Mouse (Mus musculus) inflammation-experienced regulatory T-cells, adult 6 months (primary cell): Measurements from ENCODE around the gene Nyx. TPM values are rescaled to one million over a fixed set of nuclear protein-coding genes. Genes with fewer than 3 reads are reported as not detected.
A peak's percentile ranks its signal among the peaks of the same experiment; 100 is the strongest.

Experiments used
- ATAC-seq: one replicate; pipeline ENCODE4 v1.8.0; 2017
- polyA plus RNA-seq, 3 experiments: library from polyadenylated mRNA; unstranded; fragments of 100-300 nt; shearing (Covaris generic); gene quantifications; one replicate each; pipeline ENCODE4 v1.2.1; 2017

Gene Nyx
- polyA plus RNA-seq, 3 experiments from 2014 or later: 0.07 TPM; not detected in 2

- ATAC-seq: no peak
Observed at GRCm38 (mm10) chrX:13492922-13493321, 27.0 kb downstream of the Nyx start.

DNA sequence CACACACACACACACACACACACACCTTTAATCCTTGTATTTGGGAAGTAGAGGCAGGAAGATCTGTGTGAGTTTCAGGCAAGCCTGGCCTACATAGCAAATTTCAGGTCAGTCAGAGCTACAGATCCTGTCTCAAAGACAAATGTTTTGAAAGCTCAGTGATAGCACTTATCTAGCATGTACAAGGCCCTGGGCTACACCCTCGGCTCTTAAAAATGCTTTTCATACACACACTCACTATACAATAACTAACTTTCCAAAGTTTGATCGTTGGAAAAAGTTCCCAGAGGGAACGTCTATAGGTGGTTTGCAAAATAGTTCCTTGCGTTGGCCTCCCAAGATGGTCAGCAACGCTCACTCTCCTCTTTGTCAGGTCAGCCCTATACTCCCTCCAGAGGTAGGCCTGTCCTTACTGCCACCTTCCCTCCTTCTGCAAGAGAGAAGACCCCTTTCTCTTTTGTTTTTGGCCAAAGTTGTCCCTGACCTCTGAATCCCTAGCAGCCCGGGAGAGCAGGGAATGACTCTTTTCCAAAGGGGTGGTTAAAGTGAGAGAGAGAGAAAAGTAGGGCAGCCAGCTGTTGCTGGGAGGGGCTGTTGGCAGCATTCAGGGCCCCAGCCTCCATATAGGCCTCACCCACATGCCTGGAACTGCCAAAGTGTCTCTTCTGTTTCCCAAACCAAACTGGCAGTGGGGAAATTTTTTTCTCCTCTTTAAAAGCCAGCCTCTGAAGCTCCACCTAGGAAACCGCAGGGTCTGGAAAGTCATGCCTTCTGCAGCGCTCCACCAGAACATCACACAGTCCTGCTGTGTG, 29.2 kb downstream of the Nyx start:
- ATAC-seq: no peak

DNA sequence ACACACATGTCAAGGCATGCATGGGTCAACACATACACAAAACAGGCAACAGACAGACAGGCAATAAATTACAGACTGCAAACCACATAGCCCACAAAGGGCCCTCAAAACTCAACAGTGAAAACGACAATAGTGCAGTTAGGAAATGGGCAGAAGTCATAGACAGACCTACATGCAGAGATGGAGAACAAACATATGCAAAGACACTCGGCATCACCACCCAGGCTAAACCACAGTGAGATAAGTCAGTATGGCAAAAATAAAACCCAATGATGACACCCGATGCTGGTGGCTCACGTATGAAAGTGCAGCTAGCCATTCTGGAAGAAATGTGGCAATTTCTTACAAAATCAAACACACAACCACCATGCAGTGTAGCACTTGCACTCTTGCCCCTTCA, 34.4 kb downstream of the Nyx start:
- no peak for ATAC-seq

GRCm38 (mm10) chrX:13502862-13503375, 37.0 kb downstream of the Nyx start:
- no peak for ATAC-seq

DNA sequence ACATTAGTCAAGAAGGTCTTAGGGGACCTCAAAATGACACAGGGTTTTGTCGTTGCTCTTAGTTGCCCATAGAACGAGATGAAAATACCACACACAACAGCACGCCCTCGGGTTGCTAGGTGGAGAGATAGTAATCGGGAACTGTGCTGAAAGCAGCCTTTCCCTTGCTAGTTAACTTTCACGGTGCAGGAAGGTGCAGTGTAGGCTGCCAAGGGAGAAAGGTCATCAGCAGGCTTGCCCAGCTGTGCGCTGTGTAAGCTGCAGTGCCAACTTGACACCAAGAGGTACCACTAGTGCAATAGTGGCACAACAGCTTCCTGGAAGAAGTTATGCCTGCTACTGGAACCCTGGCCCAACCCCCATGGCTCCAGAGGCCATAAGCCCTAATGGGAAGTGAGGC, 38.5 kb downstream of the Nyx start:
- no peak for ATAC-seq

GRCm38 (mm10) chrX:13506376-13506775, 40.5 kb downstream of the Nyx start:
- ATAC-seq: no peak

DNA sequence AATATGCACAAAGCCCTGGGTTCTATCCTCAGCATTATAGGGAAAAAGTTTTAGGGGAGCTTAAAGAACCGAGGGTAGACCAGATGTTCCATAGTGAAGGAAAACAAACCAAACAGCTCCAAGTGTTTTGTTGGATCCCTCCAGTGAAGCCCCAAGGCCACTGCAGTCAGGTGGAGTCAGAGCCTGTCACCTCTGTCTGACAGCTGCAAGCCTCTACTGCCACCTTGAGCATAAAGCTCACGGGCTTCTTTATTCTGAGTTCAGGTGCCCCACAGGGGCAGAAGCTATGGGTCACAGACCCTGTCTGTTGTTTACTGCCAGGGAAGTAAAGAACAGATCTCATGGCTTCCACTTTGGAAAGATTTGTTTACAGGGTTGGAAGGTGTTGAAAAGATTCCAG, 47.2 kb downstream of the Nyx start:
- ATAC-seq: no peak

DNA sequence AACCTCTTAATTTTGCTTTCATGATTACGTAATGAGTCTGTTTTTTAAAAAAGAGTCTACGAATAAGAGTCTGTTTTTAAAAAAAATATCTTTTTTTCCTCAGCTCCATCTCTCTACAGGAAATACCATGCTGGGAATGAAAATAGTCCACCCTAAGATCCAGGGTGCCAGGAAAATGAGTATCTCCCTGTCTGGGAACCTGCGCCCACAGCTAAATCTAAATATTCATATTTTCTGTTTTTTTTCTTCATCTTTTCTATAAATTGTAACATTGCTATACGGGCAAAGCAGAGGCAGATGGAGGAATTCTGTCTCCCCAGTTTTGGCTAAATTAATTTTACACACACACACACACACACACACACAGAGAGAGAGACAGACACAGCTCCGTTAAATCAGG, 48.0 kb downstream of the Nyx start:
- ATAC-seq: no peak

DNA sequence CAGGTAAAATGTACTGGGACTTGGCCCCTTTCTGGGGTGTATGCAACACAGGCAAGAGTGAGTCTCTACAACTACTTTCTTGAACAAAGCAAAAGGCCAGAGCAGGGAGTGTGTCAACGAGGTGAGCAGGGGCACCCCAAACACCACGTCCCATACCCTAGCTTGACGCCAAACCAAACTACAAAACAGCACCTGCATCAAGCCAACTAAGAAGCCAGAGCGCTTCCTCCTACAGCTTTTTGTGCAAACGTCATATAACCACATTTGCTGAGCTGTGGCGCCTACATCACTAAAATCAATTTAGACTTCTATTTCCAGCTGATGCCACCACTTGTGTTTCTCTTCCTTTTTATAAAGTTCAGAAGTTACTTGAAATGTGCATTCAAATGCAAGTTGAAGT, 50.5 kb downstream of the Nyx start:
- ATAC-seq: peak; percentile 25

- ATAC-seq: no peak
Observed at GRCm38 (mm10) chrX:13518019-13518418, 52.1 kb downstream of the Nyx start.

DNA sequence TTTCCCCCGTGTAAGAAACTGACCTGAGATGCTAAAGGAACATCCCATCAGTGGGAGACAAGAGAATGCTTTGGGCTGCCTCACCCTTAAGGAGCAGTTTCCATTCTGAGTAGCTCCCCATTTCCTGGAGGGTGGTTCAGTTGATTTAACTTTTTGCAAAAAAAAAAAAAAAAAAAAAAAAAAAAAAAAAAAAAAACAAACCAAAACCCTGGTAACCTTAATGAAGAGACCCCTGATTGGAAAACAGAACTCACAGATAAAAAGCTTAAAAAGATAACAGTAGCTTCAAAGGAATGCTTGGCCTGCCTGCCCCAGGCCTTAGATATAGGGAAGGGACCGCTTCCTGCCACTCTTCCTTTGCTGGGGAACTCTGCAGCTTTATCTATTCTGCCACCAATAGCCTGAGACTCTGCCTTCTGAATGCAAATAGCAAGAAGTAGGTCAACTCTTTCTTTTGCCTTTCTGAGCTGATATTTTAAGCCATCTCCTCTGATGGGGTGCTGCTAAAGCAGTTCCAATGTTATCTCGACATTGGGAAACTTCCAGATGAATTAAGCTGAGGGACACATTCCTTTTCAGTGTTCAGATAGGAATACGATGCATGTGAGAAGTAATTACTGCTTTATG, 53.0 kb downstream of the Nyx start:
- no peak for ATAC-seq

GRCm38 (mm10) chrX:13519408-13519783, 53.5 kb downstream of the Nyx start:
- ATAC-seq: no peak

GRCm38 (mm10) chrX:13520566-13520965, 54.7 kb downstream of the Nyx start:
- ATAC-seq: no peak

DNA sequence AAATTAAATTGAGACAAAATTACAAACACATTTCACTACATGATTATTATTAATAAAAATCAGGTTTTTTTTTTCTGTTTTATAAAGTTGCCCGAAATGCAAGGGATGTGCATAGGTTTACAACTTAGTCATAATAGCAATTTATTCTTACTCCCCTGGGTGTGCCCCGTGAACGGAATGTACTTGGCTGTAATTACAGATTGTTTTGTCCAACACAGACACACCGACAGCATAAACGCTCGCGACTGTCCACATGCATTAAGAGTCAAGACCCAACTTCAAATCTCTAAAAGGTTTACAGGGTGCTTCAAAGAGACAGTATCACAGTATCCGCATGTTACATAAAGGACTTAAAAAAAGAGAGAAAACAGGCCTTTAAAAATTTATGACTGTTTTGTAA, 55.4 kb downstream of the Nyx start:
- ATAC-seq: no peak

Other genes starting within 250 kb of the Nyx start
- 10 to 100 TPM; 34.9 to 48.8 (median 37.7) TPM for gene Ddx3x, start 185.1 kb upstream of the Nyx start, polyA plus RNA-seq
- gene Gpr34, start 166.0 kb downstream of the Nyx start, polyA plus RNA-seq: 10 to 100 TPM in 2 of 3 experiments, 1 to 10 TPM in 1; 5.4 to 29.1 (median 24.6) TPM
- under 1 TPM; 0.17 to 0.57 (median 0.45) TPM for gene Gpr82, start 195.3 kb downstream of the Nyx start, polyA plus RNA-seq